Mouse (Mus musculus) 3134 (cell line): ENCODE measurements around the gene Apoc2.
"Not testable (repeated sequence)": the region's sequence is repeated elsewhere in the genome, so short reads cannot be mapped to it uniquely, and the experiment has no call there.

ENCODE experiments used
- DNase-seq: peaks from one replicate; pipeline ENCODE4 v3.0.0-alpha.2; 2011; ENCODE audit warnings: low spot score; ENCODE audit not compliant: insufficient read length; ENCODE audit errors: extremely low read depth

Apoc2 gene

GRCm38 (mm10) chr7:19699827-19700148 is 22.0 kb upstream of the Apoc2 start:
- no peak for DNase-seq

GRCm38 (mm10) chr7:19698907-19699826 is 21.4 kb upstream of the Apoc2 start, which contains the start of gene Apoe:
TSS of gene Apoe (minus strand) at chr7:19699188.
- DNase-seq, result no peak

GRCm38 (mm10) chr7:19697949-19698906 is 20.5 kb upstream of the Apoc2 start:
- no peak for DNase-seq

- no peak for DNase-seq
Measured at GRCm38 (mm10) chr7:19696336-19696873, 18.7 kb upstream of the Apoc2 start.

- no peak for DNase-seq
Measured at GRCm38 (mm10) chr7:19695881-19696280, 18.1 kb upstream of the Apoc2 start.

GRCm38 (mm10) chr7:19695213-19695594 is 17.5 kb upstream of the Apoc2 start:
- DNase-seq, result no peak

GRCm38 (mm10) chr7:19694336-19695212 is 16.8 kb upstream of the Apoc2 start:
- no peak for DNase-seq

- DNase-seq, result no peak
Measured at GRCm38 (mm10) chr7:19693421-19693820, 15.7 kb upstream of the Apoc2 start.

- DNase-seq, result no peak
Measured at GRCm38 (mm10) chr7:19691873-19692865, 14.4 kb upstream of the Apoc2 start, which contains the start of gene Apoc1. TSS of gene Apoc1 (minus strand) at chr7:19692660.

- no peak for DNase-seq
Measured at GRCm38 (mm10) chr7:19691434-19691833, 13.7 kb upstream of the Apoc2 start.

GRCm38 (mm10) chr7:19690845-19691244 is 13.1 kb upstream of the Apoc2 start:
- DNase-seq, result no peak

- DNase-seq, result no peak
Measured at GRCm38 (mm10) chr7:19688611-19689010, 10.9 kb upstream of the Apoc2 start.

GRCm38 (mm10) chr7:19688101-19688500 is 10.4 kb upstream of the Apoc2 start:
- DNase-seq, result no peak

- not testable (repeated sequence) for DNase-seq
Measured at GRCm38 (mm10) chr7:19686927-19687583, 9.3 kb upstream of the Apoc2 start.

- DNase-seq, result no peak
Measured at GRCm38 (mm10) chr7:19686521-19686920, 8.8 kb upstream of the Apoc2 start.

- DNase-seq, result no peak
Measured at GRCm38 (mm10) chr7:19685374-19685773, 7.6 kb upstream of the Apoc2 start.

GRCm38 (mm10) chr7:19683771-19684201 is 6.0 kb upstream of the Apoc2 start:
- DNase-seq, result no peak

GRCm38 (mm10) chr7:19682979-19683378 is 5.2 kb upstream of the Apoc2 start:
- no peak for DNase-seq
